Mouse (Mus musculus) limb, embryonic 14.5 days (tissue): ENCODE measurements at regions not wholly inside any gene's neighbourhood (a gene's known extent, or its start where the extent isn't known, plus 50 kb on each side); places are given as distances from the start of the nearest gene placed in this dataset.
A peak's percentile ranks its signal among the peaks of the same experiment; 100 is the strongest.

Experiments
- ATAC-seq: fragments of 200-750 bp; cut with Nextera tagmentation; 2 replicates; pipeline ENCODE4 v1.8.0; 2017; ENCODE audit warnings: low read depth, moderate number of reproducible peaks, moderate TSS enrichment; ENCODE audit not compliant: low FRiP score
- DNase-seq: peaks from one replicate; pipeline ENCODE4 v3.0.0-alpha.2; 2015; ENCODE audit warnings: low spot score
- H3K27ac ChIP-seq: fragments of 300-500 bp; sonication (generic); replicated peaks from 2 replicates; pipeline ENCODE4 v1.5.1; 2014; ENCODE audit warnings: low read depth, mild to moderate bottlenecking, low read length, moderate library complexity, mixed read lengths
- H3K27me3 ChIP-seq: fragments of 300-500 bp; sonication (generic); 2 replicates; pipeline ENCODE4 v1.6.1; 2014; ENCODE audit warnings: low read length, mixed read lengths; ENCODE audit not compliant: control insufficient read depth, insufficient read depth
- H3K36me3 ChIP-seq: fragments of 300-500 bp; sonication (generic); 2 replicates; pipeline ENCODE4 v1.6.1; 2014; ENCODE audit warnings: mild to moderate bottlenecking, low read length, moderate library complexity, mixed read lengths; ENCODE audit not compliant: control insufficient read depth, insufficient read depth
- H3K4me1 ChIP-seq: fragments of 300-500 bp; sonication (generic); 2 replicates; pipeline ENCODE4 v1.6.1; 2014; ENCODE audit warnings: antibody characterized with exemption, low read length, mixed read lengths; ENCODE audit not compliant: control insufficient read depth, insufficient read depth
- H3K4me2 ChIP-seq: fragments of 300-500 bp; sonication (generic); replicated peaks from 2 replicates; pipeline ENCODE4 v1.6.1; 2014; ENCODE audit warnings: low read depth, mild to moderate bottlenecking, low read length, moderate library complexity; ENCODE audit not compliant: severe bottlenecking
- H3K4me3 ChIP-seq: fragments of 300-500 bp; sonication (generic); replicated peaks from 2 replicates; pipeline ENCODE4 v1.5.1; 2014; ENCODE audit warnings: low read length
- H3K9ac ChIP-seq: fragments of 300-500 bp; sonication (generic); 2 replicates; pipeline ENCODE4 v1.6.1; 2014; ENCODE audit warnings: mild to moderate bottlenecking, low read depth, low read length, moderate library complexity; ENCODE audit not compliant: severe bottlenecking
- H3K9me3 ChIP-seq: fragments of 300-500 bp; sonication (generic); 2 replicates; pipeline ENCODE4 v1.6.1; 2016; ENCODE audit warnings: low read length; ENCODE audit not compliant: control insufficient read depth
- POLR2A ChIP-seq: fragments of 200-500 bp; IDR thresholded peaks from 2 replicates; pipeline ENCODE4 v1.8.0; 2012; ENCODE audit warnings: inconsistent platforms, mild to moderate bottlenecking, moderate library complexity, borderline replicate concordance; ENCODE audit not compliant: insufficient read depth, insufficient read length; ENCODE audit errors: extremely low read depth
- WGBS: fragments of 180-500 bp; shearing (Covaris S2); extraction: QIAGEN DNeasy Blood & Tissue Kit; methylation state at CpG from one replicate; pipeline ENCODE4 v1.1.7; 2014; 5-methylcytosine and 5-hydroxymethylcytosine counted together

DNA sequence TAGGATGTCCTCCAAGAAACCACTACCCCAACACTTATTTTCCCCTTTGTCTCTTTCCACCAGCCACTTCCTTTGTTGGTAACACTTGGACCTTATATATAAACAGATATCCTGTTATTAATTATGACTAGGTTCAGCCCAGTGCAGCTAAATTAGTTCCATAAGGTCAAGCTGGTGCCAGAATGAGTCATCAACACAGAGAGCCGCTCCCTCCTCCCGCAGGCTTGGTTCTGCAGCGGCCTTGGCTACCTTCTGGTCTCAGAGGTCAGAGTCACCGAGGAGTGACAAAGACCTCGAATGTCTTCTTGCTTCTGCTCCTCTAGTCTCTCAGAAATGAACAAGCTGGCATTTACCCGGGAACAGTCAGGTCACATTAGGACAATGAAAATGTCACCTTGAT is 106.5 kb upstream of the Plcz1 start:
- peak; percentile 37 for DNase-seq
- TF ChIP-seq POLR2A: no peak
- Histone ChIP-seq H3K4me2 (no peak overlapping the region), H3K36me3 (no peaks in the 10 kb centered on the region), H3K27me3 (no peaks in the 10 kb centered on the region), H3K9me3 (no peaks in the 10 kb centered on the region), H3K27ac (no peak overlapping the region), H3K4me1 (peaks cover 13% of the 10 kb centered on the region), H3K4me3 (no peak overlapping the region), H3K9ac (no peak overlapping the region)
- WGBS: 36% methylated on average over 6 of the region's 6 CpGs
- no peak for ATAC-seq

DNA sequence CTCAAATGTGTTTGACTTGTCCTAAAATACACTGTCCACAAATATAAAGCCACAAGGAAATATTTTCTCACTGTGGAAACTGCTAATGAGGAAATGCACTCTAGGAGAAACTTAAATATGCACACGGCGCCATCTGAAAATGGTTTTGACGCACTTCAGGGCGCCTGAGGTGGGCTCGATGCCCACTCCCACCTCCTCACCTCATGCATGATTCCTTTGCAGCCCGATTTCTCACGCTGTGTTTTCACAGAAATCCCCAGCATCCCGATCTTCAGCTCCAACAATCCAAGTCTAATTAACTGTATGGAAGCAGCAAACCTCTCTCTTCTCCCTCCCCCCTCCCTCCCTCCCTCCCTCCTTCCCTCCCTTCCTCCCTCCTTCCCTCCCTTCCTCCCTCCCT is 92.5 kb upstream of the Plcz1 start:
- H3K27ac ChIP-seq: no peak overlapping the region
- WGBS: 76% methylated on average over 8 of the region's 8 CpGs
- H3K4me3 ChIP-seq: no peak overlapping the region
- no peaks in the 10 kb centered on the region for H3K9me3 ChIP-seq
- no peaks in the 10 kb centered on the region for H3K36me3 ChIP-seq
- no peak overlapping the region for H3K4me2 ChIP-seq
- no peak overlapping the region for H3K9ac ChIP-seq
- no peaks in the 10 kb centered on the region for H3K27me3 ChIP-seq
- ATAC-seq (no peak), DNase-seq (no peak)
- no peaks in the 10 kb centered on the region for H3K4me1 ChIP-seq
- no peak for TF ChIP-seq POLR2A

DNA sequence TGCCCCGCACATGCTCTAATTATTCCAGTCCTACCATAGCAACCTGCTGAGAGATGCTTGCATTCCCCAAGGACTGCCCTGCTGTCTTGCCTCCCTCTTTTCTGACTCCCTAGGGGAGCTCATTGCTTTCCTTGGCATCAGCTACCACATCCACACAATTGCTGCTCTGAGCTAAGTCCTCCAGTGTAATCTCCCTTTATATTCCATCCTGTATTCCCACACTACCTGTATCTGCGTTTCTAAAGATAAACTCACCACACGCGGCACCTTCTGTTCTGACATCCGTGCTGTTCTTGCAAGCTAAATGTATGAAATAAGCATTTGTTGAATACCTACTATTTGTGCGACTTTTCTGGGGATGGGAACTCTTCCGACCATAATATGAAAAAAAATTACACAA is 85.4 kb upstream of the Plcz1 start:
- Histone ChIP-seq H3K4me1 (no peaks in the 10 kb centered on the region), H3K27ac (no peak overlapping the region), H3K4me2 (no peak overlapping the region), H3K4me3 (no peak overlapping the region), H3K9ac (no peak overlapping the region), H3K36me3 (no peaks in the 10 kb centered on the region), H3K27me3 (no peaks in the 10 kb centered on the region), H3K9me3 (peaks cover 5% of the 10 kb centered on the region; the same call in 1 of the 2 replicates)
- no peak for TF ChIP-seq POLR2A
- DNase-seq (no peak), ATAC-seq (no peak)
- 87% methylated on average over 7 of the region's 7 CpGs for WGBS

DNA sequence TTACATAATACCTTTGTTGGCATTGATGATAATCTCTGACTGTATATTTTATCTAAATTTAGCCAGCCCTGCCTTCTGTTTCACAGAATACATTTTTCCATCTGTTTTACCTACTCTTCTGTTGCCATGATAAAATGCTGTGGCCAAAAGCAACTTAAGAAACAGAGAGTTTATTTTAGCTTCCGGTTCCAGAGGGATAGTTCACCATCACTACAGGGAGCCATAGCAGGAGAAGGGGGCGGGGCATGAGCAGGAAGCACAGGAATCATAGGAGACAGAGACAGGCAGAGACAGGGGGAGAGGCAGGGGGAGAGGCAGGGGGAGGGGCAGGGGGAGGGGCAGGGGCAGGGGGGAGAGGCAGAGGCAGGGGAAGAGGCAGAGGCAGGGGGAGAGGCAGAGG is 72.8 kb upstream of the Plcz1 start:
- Histone ChIP-seq H3K36me3 (no peaks in the 10 kb centered on the region), H3K27me3 (no peaks in the 10 kb centered on the region), H3K27ac (no peak overlapping the region), H3K9ac (no peak overlapping the region), H3K4me1 (no peaks in the 10 kb centered on the region), H3K4me2 (no peak overlapping the region), H3K9me3 (no peaks in the 10 kb centered on the region), H3K4me3 (no peak overlapping the region)
- no peak for TF ChIP-seq POLR2A
- DNase-seq (no peak), ATAC-seq (no peak)
- 92% methylated on average over 2 of the region's 2 CpGs for WGBS

DNA sequence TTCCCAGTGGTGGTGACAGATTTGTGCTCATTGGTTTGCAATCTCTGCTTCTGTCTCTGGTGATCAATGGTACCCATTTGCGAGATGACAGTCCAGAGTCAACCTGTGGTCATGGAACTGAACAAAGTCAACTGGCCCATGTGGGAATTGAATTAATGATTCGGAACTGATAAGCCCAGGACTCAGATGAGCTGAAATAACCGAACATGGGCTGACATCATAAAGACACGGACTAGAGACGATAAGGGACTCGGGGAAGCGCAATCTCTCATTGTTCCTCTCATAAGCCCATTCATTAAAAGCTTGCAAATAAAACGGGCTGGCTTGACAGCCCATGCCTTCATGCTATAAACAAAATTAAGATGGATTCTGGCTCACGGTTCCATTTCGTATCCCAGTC is 70.8 kb upstream of the Plcz1 start:
- Histone ChIP-seq H3K27me3 (no peaks in the 10 kb centered on the region), H3K4me2 (no peak overlapping the region), H3K9me3 (no peaks in the 10 kb centered on the region), H3K4me3 (no peak overlapping the region), H3K4me1 (no peaks in the 10 kb centered on the region), H3K36me3 (no peaks in the 10 kb centered on the region), H3K27ac (no peak overlapping the region), H3K9ac (no peak overlapping the region)
- DNase-seq: no peak
- 90% methylated on average over 10 of the region's 10 CpGs for WGBS
- no peak for TF ChIP-seq POLR2A
- no peak for ATAC-seq

DNA sequence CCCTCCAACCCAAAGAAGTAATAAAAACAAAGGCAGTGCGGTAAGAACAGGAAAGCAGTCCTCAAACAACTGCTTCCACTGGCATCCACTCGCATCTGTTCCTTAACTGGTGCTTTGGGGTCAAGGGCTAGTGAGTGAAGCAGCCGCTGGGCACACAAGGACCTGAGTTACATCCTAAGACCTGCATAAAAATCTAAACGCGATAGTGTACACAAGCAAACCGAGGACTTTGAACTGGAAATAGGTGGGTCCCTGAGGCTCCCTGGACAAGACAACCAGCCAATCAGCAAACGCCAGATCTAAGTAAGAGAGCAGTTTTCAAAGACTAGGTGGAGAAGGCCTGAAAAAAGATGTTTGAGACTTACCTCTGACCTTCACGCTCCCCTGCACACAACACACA is 66.8 kb upstream of the Plcz1 start:
- DNase-seq (no peak), ATAC-seq (no peak)
- Histone ChIP-seq H3K9me3 (no peaks in the 10 kb centered on the region), H3K4me1 (no peaks in the 10 kb centered on the region), H3K27me3 (no peaks in the 10 kb centered on the region), H3K9ac (no peak overlapping the region), H3K27ac (no peak overlapping the region), H3K36me3 (no peaks in the 10 kb centered on the region), H3K4me2 (no peak overlapping the region), H3K4me3 (no peak overlapping the region)
- 53% methylated on average over 8 of the region's 8 CpGs for WGBS
- TF ChIP-seq POLR2A: no peak
